Mouse (Mus musculus): Measurements from ENCODE around the gene Ublcp1. TPM values are rescaled to one million over a fixed set of nuclear protein-coding genes. Genes with fewer than 3 reads are reported as not detected.

Gene Ublcp1
- polyA plus RNA-seq (2014; fragmentation: Nextera tagmentation; extraction: Ambion mirVana): 54.1 and 54.6 TPM in 2 replicates

DNA sequence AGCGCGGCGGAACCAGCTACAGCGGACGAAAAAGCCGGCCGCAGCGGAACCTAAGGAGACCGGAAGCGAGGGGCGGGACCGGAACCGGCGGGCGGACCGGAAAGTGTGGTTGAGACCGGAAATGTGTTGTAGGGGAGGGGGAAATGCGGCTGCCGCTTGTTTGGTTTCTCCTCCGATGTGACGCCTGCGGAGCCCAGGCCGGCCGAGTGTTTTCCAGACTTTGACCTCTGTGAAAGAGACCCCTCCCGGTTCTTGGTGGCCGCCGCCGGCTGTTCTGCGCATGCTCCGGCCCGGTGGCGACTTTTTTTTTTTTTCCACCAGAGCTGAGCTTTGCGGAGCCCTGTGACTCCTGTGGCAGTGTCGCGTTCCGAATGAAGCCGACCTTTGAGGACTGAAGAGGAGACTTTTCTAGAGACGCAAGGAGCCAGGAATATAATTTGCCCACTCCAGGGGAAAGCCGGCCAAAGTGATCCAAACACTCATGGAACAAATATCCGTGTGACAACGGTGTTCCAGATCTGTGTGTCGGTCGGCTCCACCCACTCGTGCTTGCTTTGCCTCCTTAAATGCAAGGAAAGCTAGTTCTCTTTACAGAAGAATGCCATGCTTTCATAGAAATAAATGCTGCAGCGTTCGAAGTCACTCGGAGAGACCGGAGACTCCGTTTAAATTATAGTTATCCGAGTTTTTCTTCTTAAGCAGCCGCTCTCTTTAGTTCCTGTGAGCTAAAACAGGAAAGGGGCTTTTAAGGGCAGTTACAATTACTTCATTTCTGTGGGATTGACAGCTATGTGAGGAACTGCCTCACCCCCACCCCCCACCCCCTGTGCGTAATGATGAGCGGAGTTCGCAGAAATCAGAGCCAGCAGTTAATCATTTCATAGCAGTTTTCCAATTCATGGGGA lies at the start of gene Ublcp1:
Gene Ublcp1 (minus strand): TSS at position 67 of the 905 bp plus-strand sequence.
- ATAC-seq (replicated peaks; ENCODE audit: low FRiP score): peak; percentile 81
- Histone ChIP-seq H3K36me3 (ENCODE audit: control insufficient read depth, insufficient read depth, low read length) (no peaks in the 10 kb centered on the region), H3K4me1 (replicated peaks; ENCODE audit: control insufficient read depth, insufficient read depth, low read length) (peaks cover 22% of the 10 kb centered on the region), H3K27ac (ENCODE audit: low read depth, low read length) (peak within 1 kb of the TSS; percentile 98), H3K27me3 (replicated peaks; ENCODE audit: control insufficient read depth, insufficient read depth, low read length) (no peaks in the 10 kb centered on the region), H3K9me3 (ENCODE audit: control insufficient read depth, low read length) (no peaks in the 10 kb centered on the region), H3K4me3 (ENCODE audit: low read depth, low read length) (peak within 1 kb of the TSS; percentile 96), H3K4me2 (peak within 1 kb of the TSS; percentile 93), H3K9ac (ENCODE audit: low read depth, low read length) (peak within 1 kb of the TSS; percentile 87)
- under 1% methylated on average over 53 of the region's 54 CpGs for WGBS
- peak; percentile 94 for DNase-seq (ENCODE audit: low spot score)

DNA sequence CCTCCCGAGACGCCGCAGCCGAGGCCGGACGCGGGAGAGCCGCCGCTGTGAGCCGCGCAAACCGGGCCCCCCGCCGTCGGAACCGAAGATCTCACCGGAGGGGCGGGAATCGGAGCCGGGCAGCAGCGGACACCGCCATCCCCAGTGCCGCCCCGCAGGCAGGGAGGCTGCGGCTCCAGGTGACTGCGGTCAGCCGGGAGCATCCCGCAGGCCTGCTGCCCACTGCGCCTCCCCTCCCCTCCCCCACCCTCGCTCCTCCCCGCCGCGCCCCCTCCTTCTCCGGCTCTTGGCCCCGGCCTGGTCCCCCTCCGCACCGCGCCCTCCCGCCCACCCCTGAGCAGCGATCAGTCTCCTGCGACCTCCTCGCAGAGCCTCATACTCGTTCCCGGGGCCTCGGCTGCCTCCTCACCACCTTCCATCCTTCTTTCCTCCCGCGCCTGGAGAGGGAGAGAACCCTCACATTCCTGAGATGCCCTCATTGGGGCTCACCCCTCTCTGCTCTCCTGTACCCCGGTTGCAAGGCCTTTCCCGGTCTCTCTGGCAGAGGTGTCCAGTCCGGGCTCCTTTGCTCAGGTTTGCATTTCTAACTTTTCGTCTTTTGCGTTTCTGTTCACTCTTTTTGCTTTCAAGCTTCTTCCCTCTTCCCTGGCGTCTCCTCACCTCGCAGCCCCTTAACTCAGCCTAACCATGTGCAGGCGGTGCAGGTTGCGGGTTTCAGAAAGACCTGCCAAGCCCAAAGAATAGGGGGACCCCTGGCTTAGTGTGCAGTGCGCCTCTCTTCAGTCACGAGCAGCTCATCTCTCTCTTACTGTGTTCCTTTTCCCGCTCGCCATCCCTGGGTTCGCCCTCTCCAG lies 49.0 kb upstream of the Ublcp1 start:
- H3K9ac ChIP-seq (ENCODE audit: low read depth, low read length): peak overlapping the region; percentile 98
- WGBS: under 1% methylated on average over 44 of the region's 61 CpGs
- H3K36me3 ChIP-seq (ENCODE audit: control insufficient read depth, insufficient read depth, low read length): peaks cover 2% of the 10 kb centered on the region; the same call in 1 of the 2 replicates
- H3K4me2 ChIP-seq: peak overlapping the region; percentile 78
- H3K9me3 ChIP-seq (ENCODE audit: control insufficient read depth, low read length): no peaks in the 10 kb centered on the region
- H3K27me3 ChIP-seq (replicated peaks; ENCODE audit: control insufficient read depth, insufficient read depth, low read length): no peaks in the 10 kb centered on the region
- DNase-seq (ENCODE audit: low spot score): peak; percentile 72
- H3K4me3 ChIP-seq (ENCODE audit: low read depth, low read length): peak overlapping the region; percentile 97
- ATAC-seq (replicated peaks; ENCODE audit: low FRiP score): peak; percentile 51
- peaks cover 25% of the 10 kb centered on the region for H3K4me1 ChIP-seq (replicated peaks; ENCODE audit: control insufficient read depth, insufficient read depth, low read length)
- peak overlapping the region; percentile 92 for H3K27ac ChIP-seq (ENCODE audit: low read depth, low read length)

DNA sequence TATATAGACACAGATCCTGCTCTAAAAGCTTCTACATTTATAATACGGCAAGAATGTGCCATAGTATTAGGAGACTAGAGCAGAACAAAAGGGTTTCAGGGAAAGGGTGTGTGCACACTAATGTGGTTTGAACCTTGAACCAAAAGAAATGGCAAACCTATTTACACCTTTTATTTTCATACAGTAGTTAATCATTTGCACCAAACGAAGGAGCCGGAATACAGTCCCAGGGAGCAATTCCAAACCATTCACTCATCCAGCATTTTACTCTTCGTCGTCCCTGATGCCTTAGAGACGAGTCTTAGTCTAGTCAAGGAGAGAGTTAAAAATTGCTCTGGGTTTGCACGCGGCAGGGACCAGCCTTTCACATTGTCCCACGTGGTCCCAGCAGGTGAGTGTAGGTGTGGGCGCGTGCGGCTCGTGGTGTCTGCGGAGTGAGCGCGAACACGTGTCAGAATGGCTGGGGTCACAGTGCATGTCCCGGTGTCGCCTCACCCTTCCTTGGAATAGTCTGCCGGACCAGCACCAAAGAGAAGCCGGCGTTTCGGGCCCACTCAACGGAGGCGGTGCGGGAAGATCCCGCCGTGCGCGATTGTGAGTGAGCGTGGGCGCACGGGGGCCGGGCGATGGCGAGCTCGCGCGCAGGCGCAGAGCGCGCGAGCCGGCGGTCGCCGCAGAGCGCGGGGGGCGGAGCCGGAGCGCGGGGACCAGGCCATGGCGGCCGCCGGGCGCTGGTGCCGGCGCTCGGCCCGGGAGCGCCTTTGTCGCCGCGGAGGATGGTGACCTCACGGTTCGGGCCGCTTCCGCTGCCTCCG lies 48.2 kb upstream of the Ublcp1 start, which contains the start of gene Rnf145:
Gene Rnf145 (plus strand): TSS at position 684 of the 815 bp plus-strand sequence.
- H3K4me1 ChIP-seq (replicated peaks; ENCODE audit: control insufficient read depth, insufficient read depth, low read length): peaks cover 31% of the 10 kb centered on the region
- H3K9me3 ChIP-seq (ENCODE audit: control insufficient read depth, low read length): no peaks in the 10 kb centered on the region
- H3K36me3 ChIP-seq (ENCODE audit: control insufficient read depth, insufficient read depth, low read length): no peaks in the 10 kb centered on the region
- peak within 1 kb of the TSS; percentile 98 for H3K9ac ChIP-seq (ENCODE audit: low read depth, low read length)
- 2% methylated on average over 68 of the region's 70 CpGs for WGBS
- no peaks in the 10 kb centered on the region for H3K27me3 ChIP-seq (replicated peaks; ENCODE audit: control insufficient read depth, insufficient read depth, low read length)
- H3K4me2 ChIP-seq: peak within 1 kb of the TSS; percentile 78
- peak within 1 kb of the TSS; percentile 97 for H3K4me3 ChIP-seq (ENCODE audit: low read depth, low read length)
- ATAC-seq (replicated peaks; ENCODE audit: low FRiP score) (peak; percentile 79), DNase-seq (ENCODE audit: low spot score) (peak; percentile 81)
- H3K27ac ChIP-seq (ENCODE audit: low read depth, low read length): peak within 1 kb of the TSS; percentile 92

DNA sequence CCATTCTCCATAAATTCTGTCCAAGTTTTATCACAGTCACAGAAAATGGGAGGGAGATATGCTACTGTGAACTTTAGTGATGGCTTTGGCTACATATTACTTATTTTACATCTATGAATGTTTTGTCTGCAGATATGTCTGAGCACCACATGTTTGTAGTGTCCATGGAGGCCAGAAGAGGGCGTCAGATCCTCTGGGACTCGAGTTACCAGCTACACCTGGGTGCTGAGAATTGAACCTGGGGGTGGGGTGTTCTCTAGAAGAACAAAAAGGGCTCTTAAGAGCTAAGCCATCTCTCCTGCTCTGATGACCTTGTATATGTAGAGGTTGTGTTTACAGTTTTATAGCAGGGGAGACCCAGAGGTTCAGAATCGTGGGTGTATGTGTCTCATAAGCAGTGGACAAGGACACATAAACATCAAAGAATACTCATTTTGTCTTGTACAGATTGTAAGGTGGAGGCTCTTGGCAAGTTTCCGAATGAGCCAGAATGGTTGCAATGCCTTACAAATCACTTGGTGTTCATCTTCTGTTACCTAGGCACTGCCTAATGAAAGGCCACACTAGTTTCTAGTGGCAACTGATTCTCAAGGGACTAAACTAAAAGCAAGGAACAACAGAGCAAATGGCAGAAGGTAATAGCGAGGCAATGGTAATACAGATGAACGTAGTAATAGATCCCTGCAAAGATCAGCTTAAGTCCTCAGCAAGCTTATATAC lies 47.4 kb upstream of the Ublcp1 start:
- 0 out of 2 replicates have a peak overlapping the region, but pooled peaks have one; percentile 1 for H3K27ac ChIP-seq (ENCODE audit: low read depth, low read length)
- peak overlapping the region; percentile 98 for H3K9ac ChIP-seq (ENCODE audit: low read depth, low read length)
- no peaks in the 10 kb centered on the region for H3K27me3 ChIP-seq (replicated peaks; ENCODE audit: control insufficient read depth, insufficient read depth, low read length)
- peak overlapping the region; percentile 78 for H3K4me2 ChIP-seq
- no peaks in the 10 kb centered on the region for H3K9me3 ChIP-seq (ENCODE audit: control insufficient read depth, low read length)
- no peaks in the 10 kb centered on the region for H3K36me3 ChIP-seq (ENCODE audit: control insufficient read depth, insufficient read depth, low read length)
- ATAC-seq (replicated peaks; ENCODE audit: low FRiP score): no peak
- peak overlapping the region; percentile 97 for H3K4me3 ChIP-seq (ENCODE audit: low read depth, low read length)
- peaks cover 26% of the 10 kb centered on the region for H3K4me1 ChIP-seq (replicated peaks; ENCODE audit: control insufficient read depth, insufficient read depth, low read length)
- no peak for DNase-seq (ENCODE audit: low spot score)
- WGBS: 62% methylated on average over 6 of the region's 6 CpGs

DNA sequence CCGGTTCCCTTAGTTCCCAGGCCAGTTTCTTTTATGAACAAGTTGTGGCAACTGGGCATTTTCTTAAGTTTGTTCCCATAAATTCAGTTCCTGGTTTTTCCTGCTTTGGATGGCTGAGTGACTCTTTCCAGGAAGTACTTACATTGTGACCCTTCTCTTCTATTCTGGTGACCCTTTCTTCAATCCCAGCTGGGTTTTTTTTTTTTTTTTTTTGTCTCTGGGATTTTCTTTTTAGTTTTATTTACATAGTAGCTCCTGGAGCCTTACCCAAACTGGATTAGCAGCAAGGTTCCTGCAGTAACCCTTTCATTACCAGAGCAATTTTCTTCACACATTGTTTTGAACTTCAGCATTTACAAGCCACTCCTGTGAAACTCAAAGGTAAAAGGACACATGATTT lies 46.1 kb upstream of the Ublcp1 start:
- Histone ChIP-seq H3K36me3 (ENCODE audit: control insufficient read depth, insufficient read depth, low read length) (no peaks in the 10 kb centered on the region), H3K4me2 (no peak overlapping the region), H3K27ac (ENCODE audit: low read depth, low read length) (no peak overlapping the region), H3K4me3 (ENCODE audit: low read depth, low read length) (no peak overlapping the region), H3K9me3 (ENCODE audit: control insufficient read depth, low read length) (no peaks in the 10 kb centered on the region), H3K27me3 (replicated peaks; ENCODE audit: control insufficient read depth, insufficient read depth, low read length) (no peaks in the 10 kb centered on the region), H3K9ac (ENCODE audit: low read depth, low read length) (no peak overlapping the region), H3K4me1 (replicated peaks; ENCODE audit: control insufficient read depth, insufficient read depth, low read length) (peaks cover 28% of the 10 kb centered on the region)
- ATAC-seq (replicated peaks; ENCODE audit: low FRiP score) (no peak), DNase-seq (ENCODE audit: low spot score) (no peak)
- WGBS: 44% methylated on average over 1 of the region's 1 CpGs

DNA sequence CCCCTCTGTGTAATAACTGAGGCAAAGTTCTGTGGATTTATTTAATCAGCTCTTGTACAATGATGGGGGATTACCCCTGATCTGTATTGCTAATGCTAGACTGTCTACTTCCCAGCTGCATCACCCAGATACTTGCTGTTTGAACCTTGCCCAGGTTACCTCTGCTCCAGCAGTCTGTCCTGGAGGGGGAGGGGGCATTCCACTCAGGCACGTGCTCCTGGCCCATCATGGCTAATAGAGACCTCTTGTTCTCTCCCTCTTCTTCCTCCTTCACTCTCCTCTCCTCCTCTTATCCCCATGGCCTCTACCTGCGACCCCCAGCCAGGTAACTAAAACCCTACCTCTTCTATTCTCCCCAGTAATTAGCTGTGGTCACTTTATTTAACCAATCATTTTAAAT lies 44.4 kb upstream of the Ublcp1 start:
- Histone ChIP-seq H3K36me3 (ENCODE audit: control insufficient read depth, insufficient read depth, low read length) (no peaks in the 10 kb centered on the region), H3K4me3 (ENCODE audit: low read depth, low read length) (no peak overlapping the region), H3K4me1 (replicated peaks; ENCODE audit: control insufficient read depth, insufficient read depth, low read length) (peaks cover 39% of the 10 kb centered on the region), H3K9ac (ENCODE audit: low read depth, low read length) (no peak overlapping the region), H3K27ac (ENCODE audit: low read depth, low read length) (no peak overlapping the region), H3K4me2 (no peak overlapping the region), H3K9me3 (ENCODE audit: control insufficient read depth, low read length) (no peaks in the 10 kb centered on the region), H3K27me3 (replicated peaks; ENCODE audit: control insufficient read depth, insufficient read depth, low read length) (no peaks in the 10 kb centered on the region)
- DNase-seq (ENCODE audit: low spot score): no peak
- no peak for ATAC-seq (replicated peaks; ENCODE audit: low FRiP score)
- 61% methylated on average over 2 of the region's 2 CpGs for WGBS

DNA sequence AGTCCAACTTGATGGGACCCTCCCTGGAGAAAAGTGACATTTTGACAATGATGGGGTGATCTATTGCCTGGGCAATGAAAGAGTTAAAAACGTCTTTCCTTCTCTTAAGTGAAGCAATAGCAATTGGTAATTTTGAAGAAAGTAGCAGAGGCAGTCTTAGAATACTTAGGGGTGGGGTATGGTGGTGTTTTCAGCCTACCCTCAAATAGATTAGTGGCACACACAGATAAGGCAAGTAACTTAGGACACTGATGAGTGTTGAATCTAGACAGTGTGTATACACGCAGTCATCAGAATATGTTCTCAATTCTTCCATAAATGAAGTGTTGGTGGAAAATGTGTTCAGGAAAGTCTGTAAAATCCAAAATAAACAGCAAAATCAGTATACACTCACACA lies 42.7 kb upstream of the Ublcp1 start:
- no peaks in the 10 kb centered on the region for H3K27me3 ChIP-seq (replicated peaks; ENCODE audit: control insufficient read depth, insufficient read depth, low read length)
- WGBS: 30% methylated on average over 2 of the region's 2 CpGs
- peak overlapping the region; percentile 33 for H3K4me2 ChIP-seq
- peaks cover 42% of the 10 kb centered on the region for H3K4me1 ChIP-seq (replicated peaks; ENCODE audit: control insufficient read depth, insufficient read depth, low read length)
- H3K4me3 ChIP-seq (ENCODE audit: low read depth, low read length): no peak overlapping the region
- H3K9me3 ChIP-seq (ENCODE audit: control insufficient read depth, low read length): no peaks in the 10 kb centered on the region
- peak overlapping the region; percentile 90 for H3K27ac ChIP-seq (ENCODE audit: low read depth, low read length)
- no peaks in the 10 kb centered on the region for H3K36me3 ChIP-seq (ENCODE audit: control insufficient read depth, insufficient read depth, low read length)
- DNase-seq (ENCODE audit: low spot score) (no peak), ATAC-seq (replicated peaks; ENCODE audit: low FRiP score) (peak; percentile 76)
- no peak overlapping the region for H3K9ac ChIP-seq (ENCODE audit: low read depth, low read length)

Data from liver, embryonic 11.5 days (tissue).